Comparison of ENCODE assay signal across 15 mouse cellular contexts in genomic region chr6:97919287-97919686, GRCm38 (mm10).
DNase-seq lines count a peak whose midpoint lies in the region; ATAC-seq and TF ChIP-seq lines count a peak whose summit lies in the region.
"Had no signal": no experiment of that assay in that cellular context is flagged by ENCODE, and none has a peak within 500 bp of the region (broad histone marks: within the 10 kb centered on the region; RNA-seq: fewer than 3 reads in every experiment).

No protein-coding gene starts in this region.

- no peak for TF ChIP-seq CTCF in lung, embryonic 14.5 days (IDR thresholded peaks at IDR 0.05; ENCODE audit: low read depth)

- WGBS in lung, embryonic 14.5 days, result 31% methylated on average over 8 of the region's 8 CpGs
- WGBS in heart, embryonic 12.5 days, result 27% methylated on average over 8 of the region's 8 CpGs

- H3K9ac ChIP-seq in lung, embryonic 14.5 days, result no peak overlapping the region
- H3K9ac ChIP-seq in heart, embryonic 12.5 days, result 0 out of 2 replicates have a peak overlapping the region, but pooled peaks have one; percentile 41
- H3K9ac ChIP-seq: hindbrain, embryonic 15.5 days; neural tube, embryonic 12.5 days had no signal

- intact Hi-C loops in gastrocnemius, postnatal 36 days (cut with DNase I), result no loop called here

- ATAC-seq in lung, embryonic 14.5 days (ENCODE audit: insufficient read depth), result no peak
- ATAC-seq in heart, embryonic 12.5 days (ENCODE audit: insufficient number of reproducible peaks, low FRiP score), result peak; percentile 49
- ATAC-seq: forebrain, embryonic 16.5 days had no signal

- H3K4me1 ChIP-seq in lung, embryonic 14.5 days (ENCODE audit: insufficient read depth), result no peaks in the 10 kb centered on the region
- H3K4me1 ChIP-seq in heart, embryonic 12.5 days (replicated peaks), result peaks cover 69% of the 10 kb centered on the region

- H3K4me2 ChIP-seq in lung, embryonic 14.5 days, result peak overlapping the region; percentile 18; the same call in 1 of the 2 replicates
- peak overlapping the region; percentile 59 for H3K4me2 ChIP-seq in heart, embryonic 12.5 days
- H3K4me2 ChIP-seq: hindbrain, embryonic 15.5 days; neural tube, embryonic 12.5 days had no signal

- peak overlapping the region; percentile 31; the same call in 1 of the 2 replicates for H3K27ac ChIP-seq in lung, embryonic 14.5 days (ENCODE audit: low read depth)
- H3K27ac ChIP-seq in heart, embryonic 12.5 days (ENCODE audit: poor library complexity, severe bottlenecking), result peak overlapping the region; percentile 98
- H3K27ac ChIP-seq: hindbrain, embryonic 15.5 days; neural tube, embryonic 12.5 days had no signal

- no peaks in the 10 kb centered on the region for H3K36me3 ChIP-seq in lung, embryonic 14.5 days (ENCODE audit: insufficient read depth)
- no peaks in the 10 kb centered on the region for H3K36me3 ChIP-seq in heart, embryonic 12.5 days
- H3K36me3 ChIP-seq: hindbrain, embryonic 15.5 days; neural tube, embryonic 12.5 days had no signal

- H3K27me3 ChIP-seq in lung, embryonic 14.5 days (ENCODE audit: insufficient read depth, low read length), result no peaks in the 10 kb centered on the region
- H3K27me3 ChIP-seq in heart, embryonic 12.5 days (replicated peaks), result no peaks in the 10 kb centered on the region
- H3K27me3 ChIP-seq: hindbrain, embryonic 15.5 days; neural tube, embryonic 12.5 days had no signal

- DNase-seq in lung, embryonic 14.5 days, result peak; percentile 18
- DNase-seq in lung, postnatal 4 days, result no peak
- peak; percentile 63 for DNase-seq in kidney, adult 18-20 months
- peak; percentile 83 for DNase-seq in kidney, postnatal 14 days
- DNase-seq in right cerebral cortex, postnatal 36 days (ENCODE audit: low spot score in 2 of 2), result no peak
- no peak for DNase-seq in thymus, postnatal 14 days
- DNase-seq in gastrocnemius, postnatal 36 days, result no peak
- DNase-seq: cerebellum, postnatal 14 days; gastrocnemius, postnatal 10 days; right cerebral cortex, postnatal 4 days; thymus, adult 2 months had no signal

- no peak overlapping the region for H3K4me3 ChIP-seq in lung, embryonic 14.5 days (ENCODE audit: low read depth, low read length)
- H3K4me3 ChIP-seq in heart, embryonic 12.5 days, result no peak overlapping the region
- H3K4me3 ChIP-seq: hindbrain, embryonic 15.5 days; neural tube, embryonic 12.5 days had no signal

- H3K9me3 ChIP-seq in lung, embryonic 14.5 days (ENCODE audit: low read depth, low read length), result no peaks in the 10 kb centered on the region
- no peaks in the 10 kb centered on the region for H3K9me3 ChIP-seq in heart, embryonic 12.5 days (replicated peaks)
- H3K9me3 ChIP-seq: hindbrain, embryonic 15.5 days; neural tube, embryonic 12.5 days had no signal

Comparison
In these comparisons a context has a peak if more than half of its experiments do, and no peak if none do; other contexts are left out.
1. DNase-seq: peak in lung, embryonic 14.5 days (single experiment), kidney, adult 18-20 months (single experiment) and kidney, postnatal 14 days (single experiment); none in lung, postnatal 4 days (0 of 2), right cerebral cortex, postnatal 36 days (0 of 2), thymus, postnatal 14 days (single experiment) and gastrocnemius, postnatal 36 days (0 of 2).